Mouse (Mus musculus) v-Abl transformed pro-B cells (cell line): Measurements from ENCODE around the gene Tmem176a.

Source experiments
- in situ Hi-C, 2 experiments: fragments of 400-800 bp; cut with MboI; formaldehyde crosslinking; loops; one replicate each; pipeline ENCODE4 v1.15.1; 2025; ENCODE audit not compliant: unreplicated experiment in 2 of 2

Tmem176a gene

DNA sequence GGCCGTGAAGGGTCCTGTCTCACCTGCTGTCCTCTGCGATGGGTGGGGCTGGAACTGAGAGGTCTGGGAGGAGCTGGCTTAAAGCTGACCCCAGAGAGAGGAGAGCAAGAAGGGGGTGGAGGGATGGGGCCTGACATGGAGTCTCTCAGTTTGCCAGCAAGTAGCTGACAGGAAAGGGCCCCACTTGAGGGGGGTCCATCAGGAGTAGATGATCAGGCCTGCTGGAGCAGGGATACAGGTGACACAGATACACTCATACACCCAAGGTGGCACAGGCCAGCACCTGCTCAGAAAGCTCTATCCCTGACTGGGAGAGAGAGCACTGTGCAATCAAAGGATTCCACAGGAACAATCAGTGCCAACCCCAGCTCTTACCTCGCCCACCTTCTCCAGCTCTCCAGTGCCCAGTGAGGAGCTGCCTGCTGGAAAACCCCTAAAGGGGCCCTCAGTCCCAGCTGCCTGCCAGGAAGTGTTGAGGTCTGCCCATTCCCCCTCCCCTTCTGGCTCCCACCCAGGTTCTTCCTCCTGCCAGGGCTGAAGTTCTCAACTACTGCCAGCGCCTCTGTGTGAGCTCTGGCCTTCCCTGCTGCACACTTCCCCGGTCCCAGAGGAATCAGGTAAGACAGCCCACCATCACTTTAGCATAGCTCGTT, 380 bp downstream of the Tmem176a start, which contains the start of gene Tmem176b:
Tmem176b (minus strand) TSS at position 524 of the 653 bp plus-strand sequence.
- in situ Hi-C loops: loop anchor here in 1 of 2 experiments (5.0 kb wide), 1 partner anchor 194 kb away; the partner anchor contains the start of gene Gimap8

DNA sequence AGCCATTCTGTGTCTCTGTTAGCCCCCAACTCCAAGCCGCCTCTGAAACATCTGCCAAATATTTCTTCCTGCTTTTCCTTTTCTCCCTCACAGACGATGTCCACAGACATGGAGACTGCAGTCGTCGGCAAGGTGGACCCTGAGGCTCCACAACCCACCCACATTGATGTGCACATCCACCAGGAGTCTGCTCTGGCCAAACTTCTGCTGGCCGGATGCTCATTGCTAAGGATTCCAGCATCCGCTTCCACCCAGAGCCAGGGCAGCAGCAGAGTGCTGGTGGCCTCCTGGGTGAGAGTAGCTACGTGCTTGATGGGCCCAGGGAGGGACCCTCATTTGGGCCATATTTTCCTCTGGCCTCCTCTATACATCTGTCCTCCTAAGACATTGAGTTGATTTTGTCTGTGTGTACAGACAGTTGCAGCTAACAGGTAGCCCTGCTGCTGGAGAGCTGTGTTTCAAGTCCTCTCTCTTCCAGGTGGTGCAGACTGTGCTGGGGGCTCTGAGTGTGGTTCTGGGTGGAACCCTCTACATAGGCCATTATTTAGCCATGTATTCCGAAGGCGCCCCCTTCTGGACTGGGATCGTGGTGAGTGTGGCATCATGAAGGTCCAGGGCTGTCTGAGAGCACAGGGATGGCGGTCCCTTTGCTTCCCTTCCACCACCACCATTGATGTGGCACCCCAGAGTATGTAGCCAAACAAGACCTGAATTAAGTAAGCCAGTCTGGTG, 1.6 kb downstream of the Tmem176a start:
- in situ Hi-C loops: loop anchor here in 1 of 2 experiments (5.0 kb wide), 1 partner anchor 195 kb away; the partner anchor contains the start of gene Gimap8

DNA sequence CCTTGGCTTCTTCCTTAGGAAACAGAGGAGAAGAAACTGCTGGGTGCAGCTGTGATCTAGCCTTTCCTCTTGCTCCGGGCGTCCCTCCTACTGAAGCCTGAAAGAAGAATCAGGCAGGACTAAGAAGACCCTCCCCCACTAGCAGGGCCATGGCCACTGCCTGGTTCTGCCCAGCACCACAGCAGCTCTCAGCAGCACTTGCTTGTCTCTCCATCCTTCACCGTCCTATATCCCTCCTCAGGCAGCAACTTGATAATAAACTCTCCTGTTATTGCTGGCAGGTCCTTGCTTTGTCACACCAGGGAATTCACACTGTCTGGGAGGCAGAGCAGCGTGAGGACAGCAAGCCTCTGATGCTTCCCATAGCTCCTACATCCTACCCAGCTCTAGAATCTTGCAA, 4.4 kb downstream of the Tmem176a start:
- in situ Hi-C loops: no loop called here

DNA sequence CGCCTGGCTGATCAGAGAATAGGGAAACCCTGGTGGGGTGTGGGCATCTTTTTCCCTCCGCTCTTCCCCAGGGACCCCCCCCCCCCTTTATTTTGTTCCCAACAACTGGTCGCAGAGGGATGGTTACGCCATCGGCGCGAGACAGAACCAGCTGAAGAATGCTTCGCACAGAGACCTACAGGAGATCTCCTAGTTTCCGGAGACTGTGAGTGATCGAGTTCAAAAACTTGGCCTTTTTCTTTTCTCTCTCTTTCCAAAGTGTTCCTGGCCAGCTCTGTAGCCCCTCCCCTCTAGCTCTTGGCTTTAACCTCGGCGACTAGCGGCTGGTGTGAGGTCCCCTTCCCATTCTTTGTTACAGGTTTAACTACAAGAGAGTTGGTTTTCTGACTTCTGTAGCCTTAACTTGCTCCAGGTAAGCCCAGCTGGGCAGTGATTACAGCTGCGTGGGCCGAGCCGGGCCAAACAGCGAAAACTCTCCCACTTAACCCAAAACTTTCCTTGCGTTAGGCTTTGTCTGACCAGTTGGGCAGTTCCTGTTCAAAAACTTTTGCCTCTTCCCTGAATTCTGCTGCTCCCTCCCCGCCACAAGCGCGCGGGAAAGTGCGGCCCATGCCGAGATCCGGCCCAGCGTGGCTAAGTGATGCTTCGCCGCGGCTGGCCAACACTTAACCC, 11.2 kb downstream of the Tmem176a start:
- in situ Hi-C loops: loop anchor here (5.0 to 10.0 kb wide), 2 partner anchors 80 to 307 kb away; partner anchors contain the start of gene Gimap3 (in 1 of the 2)

DNA sequence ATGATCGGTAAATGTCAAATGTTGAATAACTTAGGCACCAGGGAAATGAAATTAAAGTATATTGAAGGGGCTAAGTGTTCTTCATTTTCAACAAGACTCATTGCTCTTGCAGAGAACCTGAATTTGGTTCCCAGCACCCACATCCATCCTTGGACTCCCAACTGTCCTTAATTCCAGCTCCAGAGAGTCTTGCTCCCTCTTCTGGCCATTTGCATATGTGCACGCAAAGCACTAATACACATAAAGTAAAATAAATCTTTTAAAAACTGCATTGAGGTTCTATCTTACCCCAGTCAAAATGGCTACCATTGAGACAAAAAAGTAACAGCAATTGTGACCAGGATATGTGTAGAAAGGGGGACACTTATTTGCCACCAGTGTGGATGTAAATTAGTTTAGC, 13.4 kb downstream of the Tmem176a start:
- in situ Hi-C loops: loop anchor here (5.0 to 10.0 kb wide), 2 partner anchors 82 to 309 kb away; partner anchors contain the start of gene Gimap3 (in 1 of the 2)

DNA sequence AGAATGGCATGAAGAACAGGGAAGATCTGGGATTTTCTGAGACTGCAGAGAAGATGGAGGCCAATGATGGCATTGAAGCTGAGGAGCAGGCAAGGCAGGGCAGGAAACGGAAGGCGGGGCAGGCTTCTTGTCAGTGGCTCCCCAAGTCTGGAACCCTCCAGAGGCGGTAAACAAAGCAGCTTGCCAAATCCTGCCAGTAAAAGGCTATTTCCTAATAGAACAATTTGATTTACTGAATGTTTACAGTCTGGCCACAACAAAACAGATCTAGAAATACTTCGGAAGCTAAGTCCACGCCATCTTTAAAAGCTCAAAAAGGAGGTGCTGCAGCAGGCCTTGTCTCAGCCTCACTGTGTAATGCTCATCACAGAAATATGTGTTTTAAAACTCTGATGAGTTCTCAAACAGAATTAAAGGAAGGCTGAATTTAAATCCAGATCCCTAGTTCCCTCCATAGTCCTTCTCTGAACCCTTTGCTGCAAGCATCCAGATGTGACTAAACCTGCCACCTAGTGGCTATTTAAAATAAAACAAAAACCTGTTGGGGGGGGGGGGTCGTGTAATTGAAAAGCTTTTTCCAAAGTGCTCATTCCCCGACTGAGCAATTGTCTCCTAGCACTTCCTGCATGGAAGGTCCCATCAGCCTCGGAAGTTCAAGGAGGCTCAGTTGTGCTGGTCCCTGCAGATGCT, 17.0 kb downstream of the Tmem176a start:
- in situ Hi-C loops: loop anchor here (5.0 to 10.0 kb wide), 4 partner anchors 40 to 313 kb away; partner anchors contain the start of genes Gimap3 (in 1 of the 2) and Gimap8 (in 1 of the 2)

DNA sequence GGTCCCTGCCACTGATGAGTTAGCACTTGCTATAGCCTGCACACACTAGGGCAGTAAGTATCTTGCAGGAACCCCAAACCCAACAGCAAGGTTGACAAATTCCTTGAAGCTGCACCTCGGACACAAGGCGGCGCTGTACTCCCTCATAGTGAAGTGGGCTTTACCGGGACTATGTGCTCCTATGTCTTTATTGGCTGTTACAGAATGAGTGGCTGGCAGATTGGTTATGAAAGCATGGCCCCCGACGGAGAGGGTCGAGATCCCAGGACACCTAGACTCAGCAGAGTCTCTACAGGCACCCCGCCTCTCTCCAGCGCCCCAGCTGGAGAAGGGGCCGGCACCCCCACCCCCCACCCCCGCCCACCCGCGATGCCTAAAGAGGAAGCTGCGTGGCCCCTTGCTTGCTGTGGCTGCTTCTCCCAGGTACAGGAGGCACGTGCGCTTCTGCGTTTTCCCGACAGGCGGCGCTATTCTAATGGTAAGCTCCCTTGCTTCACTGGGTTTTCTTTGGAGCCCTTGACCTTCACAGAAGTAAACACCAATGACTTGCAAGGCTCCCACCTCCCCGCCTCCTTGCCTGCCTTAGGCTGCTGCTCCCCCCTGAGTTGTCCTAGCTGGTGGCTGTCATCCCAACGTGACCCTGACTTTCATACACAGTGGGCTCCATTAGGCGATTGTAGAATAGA, 19.6 kb downstream of the Tmem176a start:
- in situ Hi-C loops: loop anchor here in 1 of 2 experiments (10.0 kb wide), 1 partner anchor 535 kb away; the partner anchor contains the start of gene Stk31

DNA sequence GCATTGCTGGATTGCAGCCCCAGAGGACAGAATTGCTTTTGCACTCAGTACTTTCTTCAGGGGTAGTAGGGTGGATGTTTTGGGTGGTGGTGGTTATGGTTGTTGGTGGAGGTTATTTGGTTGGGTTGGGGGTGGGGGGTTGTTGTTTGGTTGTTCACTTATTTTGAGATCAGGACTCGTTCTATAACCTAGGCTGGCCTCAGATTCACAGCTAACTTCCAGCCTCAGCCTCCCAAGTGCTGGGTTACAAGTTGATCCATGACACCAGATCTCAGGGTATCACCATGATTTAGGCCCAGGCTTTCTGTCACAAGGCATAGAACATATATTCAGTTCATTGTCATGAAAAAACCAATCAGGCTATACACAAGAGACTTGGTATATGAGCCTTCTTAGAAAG, 20.1 kb downstream of the Tmem176a start:
- in situ Hi-C loops: loop anchor here in 1 of 2 experiments (10.0 kb wide), 1 partner anchor 534 kb away; the partner anchor contains the start of gene Stk31

DNA sequence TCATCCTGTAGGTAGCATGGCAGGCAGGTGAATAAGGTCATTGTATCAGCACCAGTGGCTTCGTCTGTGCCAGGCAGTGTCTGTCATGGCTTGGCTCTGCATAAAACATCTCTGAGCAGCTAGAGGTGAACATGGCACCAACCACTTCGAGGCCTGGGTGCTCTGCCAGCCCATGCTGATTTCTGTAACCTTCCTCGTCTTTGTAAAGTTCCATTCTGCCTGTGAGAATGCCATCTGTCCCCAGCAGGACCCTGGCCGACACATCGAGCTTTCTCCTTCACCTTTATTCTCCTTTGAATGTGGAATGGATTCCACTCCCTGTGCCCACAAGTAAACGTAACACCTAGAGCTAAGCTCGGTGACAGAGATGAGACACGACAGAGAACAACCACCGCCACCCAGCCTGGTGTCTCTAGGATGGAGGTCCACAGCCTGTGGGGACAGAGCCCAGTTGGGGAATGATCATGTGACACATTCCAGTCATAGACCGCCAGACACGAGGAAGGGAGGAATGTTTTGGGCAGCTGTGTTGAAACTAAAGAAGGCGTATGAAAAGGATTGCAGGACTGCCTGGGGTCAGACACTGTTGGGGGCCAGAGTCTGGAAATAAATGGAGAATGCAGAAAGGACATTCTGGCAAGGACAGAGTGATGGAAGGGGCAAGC, 21.0 kb downstream of the Tmem176a start:
- in situ Hi-C loops: loop anchor here in 1 of 2 experiments (10.0 kb wide), 1 partner anchor 533 kb away; the partner anchor contains the start of gene Stk31

DNA sequence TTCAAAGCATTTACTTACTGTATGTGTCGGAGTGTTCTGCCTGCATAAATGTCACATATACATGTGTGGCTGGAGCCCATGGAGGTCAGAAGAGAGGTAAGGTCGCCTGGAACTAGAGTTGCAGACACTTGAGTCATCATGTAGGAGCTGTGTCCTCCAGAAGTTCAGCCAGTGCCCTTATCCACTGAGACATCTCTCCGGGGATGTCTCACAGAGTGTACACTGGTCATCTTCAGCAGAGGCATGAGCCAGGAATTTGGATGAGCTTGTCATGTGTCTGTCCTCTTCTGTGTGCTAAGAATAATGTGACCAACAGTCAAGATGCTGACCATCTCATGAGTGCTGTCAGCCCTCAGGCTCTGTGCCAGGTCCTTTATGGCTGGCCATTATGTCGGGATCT, 22.1 kb downstream of the Tmem176a start:
- in situ Hi-C loops: loop anchor here in 1 of 2 experiments (10.0 kb wide), 1 partner anchor 532 kb away; the partner anchor contains the start of gene Stk31

DNA sequence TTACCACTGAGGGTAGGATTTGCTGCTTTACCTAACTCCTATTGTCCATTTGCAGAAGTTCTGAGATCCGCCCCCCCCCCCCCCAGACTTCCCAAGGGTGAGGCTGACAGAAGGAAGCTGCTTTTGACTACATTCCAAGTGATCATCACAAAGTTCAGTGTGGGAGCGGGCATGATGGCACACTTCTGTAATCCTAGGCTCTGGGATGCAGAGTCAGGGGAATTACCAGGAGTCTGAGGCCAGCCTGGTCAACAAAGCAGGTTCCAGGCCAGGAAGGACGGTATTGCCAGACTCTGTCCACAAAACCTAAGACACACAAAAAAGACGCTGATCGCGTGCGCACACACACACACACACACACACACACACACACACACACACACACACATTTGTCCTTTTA, 22.8 kb downstream of the Tmem176a start:
- in situ Hi-C loops: loop anchor here in 1 of 2 experiments (10.0 kb wide), 1 partner anchor 531 kb away; the partner anchor contains the start of gene Stk31

DNA sequence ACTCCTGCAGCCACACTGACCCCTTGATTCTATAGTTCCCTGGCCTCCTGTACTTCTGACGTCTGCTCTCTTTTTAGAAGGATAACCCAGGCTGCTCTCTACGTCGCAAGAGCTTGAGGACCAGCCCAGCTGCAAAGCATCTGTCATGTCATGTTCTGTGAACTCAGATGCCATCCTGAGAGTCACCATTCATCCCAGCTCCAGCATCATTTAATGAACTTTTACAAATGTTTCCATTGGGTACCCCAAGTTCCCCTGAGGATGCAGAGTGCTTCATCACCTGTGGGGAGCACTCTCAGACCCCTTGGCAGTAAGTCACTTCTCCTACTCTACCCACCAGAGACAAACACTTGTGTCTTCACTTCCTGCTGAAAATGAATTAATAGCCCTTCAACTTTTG, 23.5 kb downstream of the Tmem176a start:
- in situ Hi-C loops: loop anchor here in 1 of 2 experiments (10.0 kb wide), 1 partner anchor 531 kb away; the partner anchor contains the start of gene Stk31

DNA sequence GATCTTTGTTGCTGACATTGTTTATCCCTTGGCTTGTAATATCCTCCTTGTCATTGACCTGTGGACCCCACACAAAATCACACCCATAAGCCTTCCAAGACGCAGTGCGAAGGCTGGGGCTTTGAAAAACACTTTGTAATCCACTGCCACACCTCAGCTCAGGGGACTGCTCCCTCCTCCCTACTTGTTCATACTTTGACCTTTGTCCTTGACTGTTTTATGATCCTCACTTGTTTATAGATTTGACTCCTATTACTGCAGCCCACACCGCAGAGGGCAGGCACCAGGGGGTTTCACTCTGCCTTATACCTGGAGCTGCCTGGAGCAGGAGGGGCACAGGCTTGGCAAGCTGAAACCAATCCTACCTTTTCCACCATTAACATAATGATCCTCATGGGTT, 24.0 kb downstream of the Tmem176a start:
- in situ Hi-C loops: loop anchor here (5.0 to 10.0 kb wide), 2 partner anchors 530 to 533 kb away; partner anchors contain the start of gene Stk31 (in 2 of the 2)

DNA sequence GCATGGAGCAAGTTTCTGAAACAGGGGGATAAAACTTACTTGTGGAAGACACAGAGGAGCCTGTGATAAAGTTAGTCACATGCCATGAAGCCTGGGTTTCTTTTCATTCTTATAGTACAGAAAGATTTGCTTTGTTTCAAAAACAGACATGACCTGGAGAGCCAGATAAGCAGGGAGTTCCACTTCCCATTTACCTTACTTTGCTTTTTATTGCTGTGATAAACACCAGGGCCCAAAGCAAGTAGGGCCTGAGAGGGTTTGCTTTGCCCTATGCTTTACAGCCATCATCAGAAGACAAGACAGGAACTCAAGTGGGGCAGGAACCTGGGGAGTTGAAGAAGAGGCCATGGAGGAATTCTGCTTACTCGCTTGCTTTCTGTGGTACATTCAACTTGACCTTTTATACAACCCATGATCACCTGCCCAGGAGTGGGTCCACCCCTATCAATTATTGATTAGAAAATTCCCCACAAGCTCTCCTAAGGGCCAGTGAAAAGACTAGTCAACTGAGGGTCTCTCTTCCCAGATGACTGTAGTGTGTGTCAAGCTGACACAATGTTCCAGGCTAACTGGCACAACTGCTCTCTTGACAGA, 24.5 kb downstream of the Tmem176a start:
- in situ Hi-C loops: loop anchor here (5.0 to 10.0 kb wide), 2 partner anchors 530 to 532 kb away; partner anchors contain the start of gene Stk31 (in 2 of the 2)

DNA sequence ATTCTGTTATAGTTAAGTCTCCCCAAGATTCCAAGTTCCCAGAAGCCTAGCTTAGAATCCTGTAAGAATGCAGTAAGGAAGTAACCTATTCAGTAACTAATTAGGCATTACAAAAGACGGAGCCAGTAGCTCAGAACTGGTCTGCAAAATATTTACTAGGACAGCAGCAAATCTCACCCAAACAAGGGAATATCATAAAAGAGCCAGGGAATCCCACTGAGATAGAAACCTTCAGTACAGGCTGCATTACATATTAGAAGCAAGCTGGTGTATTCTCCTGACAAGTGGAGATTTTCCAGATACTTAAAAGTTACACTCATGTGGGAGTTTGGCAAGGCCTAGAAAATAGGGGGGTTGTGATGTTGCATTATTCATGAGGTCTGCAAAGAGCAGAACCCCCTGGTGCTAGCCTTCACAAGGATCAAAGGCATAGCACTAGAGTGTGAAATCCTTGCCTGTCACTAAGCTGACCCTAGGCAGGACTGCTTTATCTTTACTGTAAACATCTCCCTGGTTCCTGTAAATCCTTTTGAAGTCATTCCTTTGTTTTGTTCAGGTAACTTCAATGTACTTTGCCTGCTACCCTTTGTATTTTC, 25.7 kb downstream of the Tmem176a start:
- in situ Hi-C loops: loop anchor here (5.0 to 10.0 kb wide), 2 partner anchors 528 to 531 kb away; partner anchors contain the start of gene Stk31 (in 2 of the 2)

DNA sequence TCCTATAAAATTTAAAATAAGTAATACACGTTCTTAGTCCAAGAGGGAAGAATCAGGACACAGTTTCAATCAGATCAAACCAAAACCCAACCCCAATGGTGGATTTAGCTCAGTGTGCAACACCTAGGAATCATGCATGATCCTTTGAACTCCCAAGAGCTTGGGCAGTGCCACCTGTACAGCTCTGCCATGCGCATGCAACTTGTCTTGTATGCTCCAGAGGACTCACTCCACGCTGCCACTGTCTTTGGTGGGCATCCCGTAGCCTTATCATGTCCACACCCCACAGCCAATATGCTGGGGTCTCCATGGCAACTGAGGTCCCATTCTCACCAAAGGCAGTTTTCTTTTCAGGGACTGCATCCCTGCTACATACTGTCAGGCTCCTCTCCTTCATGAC, 26.4 kb downstream of the Tmem176a start:
- in situ Hi-C loops: loop anchor here (5.0 to 10.0 kb wide), 2 partner anchors 528 to 530 kb away; partner anchors contain the start of gene Stk31 (in 2 of the 2)

DNA sequence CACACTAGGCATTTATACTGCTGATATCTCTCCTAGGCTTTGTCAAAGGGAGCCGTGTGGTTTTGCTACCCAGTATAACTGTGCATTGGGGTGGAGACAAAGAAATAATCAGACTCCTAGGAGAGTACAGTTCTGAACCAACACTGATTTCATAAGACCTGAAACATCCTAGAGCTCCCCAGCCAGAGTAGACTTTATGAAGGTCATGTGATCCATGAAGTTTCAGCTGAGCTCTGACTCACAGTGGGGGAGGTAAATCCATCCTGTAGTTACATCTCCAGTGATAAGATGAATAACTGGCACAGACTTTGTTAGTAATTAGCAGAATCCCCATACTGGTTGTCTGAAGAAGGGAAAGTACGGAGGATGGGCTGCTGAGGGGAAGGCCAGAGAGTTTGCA, 29.1 kb downstream of the Tmem176a start:
- in situ Hi-C loops: loop anchor here (5.0 to 10.0 kb wide), 2 partner anchors 525 to 528 kb away; partner anchors contain the start of gene Stk31 (in 2 of the 2)
